Mouse (Mus musculus): ENCODE results near the gene Upk2. TPM values are rescaled to one million over a fixed set of nuclear protein-coding genes. Genes with fewer than 3 reads are reported as not detected.

The Upk2 gene
- polyA plus RNA-seq, 1 experiment from 2014 or later = not detected

DNA sequence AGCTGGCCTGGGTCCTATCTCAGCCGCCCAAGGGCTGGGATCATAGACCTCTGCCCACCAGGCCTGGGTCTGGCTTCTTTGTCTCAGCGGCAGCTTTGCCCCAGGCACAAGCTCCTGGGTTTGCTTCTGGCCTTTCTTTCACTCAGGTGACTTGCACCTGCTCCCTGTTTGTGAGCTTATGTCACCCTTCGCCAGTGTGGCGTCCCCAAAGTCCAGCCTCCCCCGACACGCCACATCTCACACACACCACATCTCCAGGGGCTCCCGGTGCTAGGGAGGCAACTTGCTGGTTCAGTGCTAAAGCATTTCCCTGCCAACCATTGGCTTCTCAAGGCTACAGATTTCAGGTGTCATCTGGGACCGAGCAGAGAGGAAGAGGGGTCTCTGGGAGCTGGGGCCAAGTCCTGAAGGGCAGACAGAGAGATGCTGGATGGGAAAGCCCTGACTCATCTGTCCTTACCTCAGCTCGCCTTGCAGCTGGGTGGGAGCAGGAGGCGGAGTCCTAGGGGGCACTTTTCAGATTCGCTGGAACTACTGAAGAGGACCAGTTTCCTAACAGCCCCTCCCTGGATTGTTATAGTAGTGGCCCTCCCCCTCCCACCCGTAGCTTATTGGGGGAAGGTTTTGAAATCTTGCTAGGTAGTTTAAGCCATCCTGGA lies 42.2 kb upstream of the Upk2 start:
- H3K9ac ChIP-seq (ENCODE audit: low read length) = peak overlapping the region; percentile 86
- 45% methylated on average over 12 of the region's 12 CpGs for WGBS
- peaks cover 90% of the 10 kb centered on the region for H3K4me1 ChIP-seq (ENCODE audit: control insufficient read depth, insufficient read depth, low read length)
- no peaks in the 10 kb centered on the region for H3K27me3 ChIP-seq (ENCODE audit: control insufficient read depth, insufficient read depth, low read length)
- ATAC-seq (replicated peaks; ENCODE audit: extremely low read depth, insufficient read depth, low FRiP score) = no peak
- H3K36me3 ChIP-seq (ENCODE audit: control insufficient read depth, insufficient read depth) = peaks cover 3% of the 10 kb centered on the region; the same call in 1 of the 2 replicates
- peak overlapping the region; percentile 100 for H3K27ac ChIP-seq (ENCODE audit: low read length)
- peak overlapping the region; percentile 91 for H3K4me2 ChIP-seq (ENCODE audit: low read depth, low read length)
- H3K4me3 ChIP-seq (ENCODE audit: low read length) = no peak overlapping the region
- no peaks in the 10 kb centered on the region for H3K9me3 ChIP-seq (replicated peaks; ENCODE audit: control insufficient read depth, low read length)

DNA sequence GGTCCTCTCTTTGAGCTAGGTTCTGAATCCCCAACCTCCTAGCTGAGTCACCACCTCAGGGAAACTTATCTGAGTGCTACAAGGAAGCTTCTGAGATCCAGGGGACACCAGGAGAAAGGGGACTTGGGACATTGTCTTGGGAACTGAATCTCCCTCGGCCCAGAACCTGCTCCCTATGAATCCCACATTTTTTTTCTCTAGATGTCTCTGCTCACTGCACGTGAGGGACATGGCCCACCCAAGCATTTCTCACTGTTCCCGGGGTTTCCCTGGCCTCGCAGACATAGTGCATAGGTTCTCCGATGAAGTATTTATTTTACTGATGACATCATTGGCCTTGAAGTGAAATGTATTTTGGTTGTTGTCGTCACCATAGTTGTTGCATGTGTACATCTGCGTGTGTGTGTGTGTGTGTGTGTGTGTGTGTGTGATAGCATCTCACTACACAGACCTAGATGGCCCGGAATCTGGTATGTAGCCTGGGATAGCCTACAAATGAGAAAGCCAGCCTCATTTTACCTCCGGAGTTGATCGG lies 41.1 kb upstream of the Upk2 start:
- H3K4me2 ChIP-seq (ENCODE audit: low read depth, low read length) = no peak overlapping the region
- H3K4me1 ChIP-seq (ENCODE audit: control insufficient read depth, insufficient read depth, low read length) = peaks cover 90% of the 10 kb centered on the region
- H3K27me3 ChIP-seq (ENCODE audit: control insufficient read depth, insufficient read depth, low read length) = no peaks in the 10 kb centered on the region
- ATAC-seq (replicated peaks; ENCODE audit: extremely low read depth, insufficient read depth, low FRiP score) = no peak
- H3K9ac ChIP-seq (ENCODE audit: low read length) = no peak overlapping the region
- 73% methylated on average over 10 of the region's 10 CpGs for WGBS
- H3K9me3 ChIP-seq (replicated peaks; ENCODE audit: control insufficient read depth, low read length) = no peaks in the 10 kb centered on the region
- peaks cover 4% of the 10 kb centered on the region; the same call in 1 of the 2 replicates for H3K36me3 ChIP-seq (ENCODE audit: control insufficient read depth, insufficient read depth)
- H3K27ac ChIP-seq (ENCODE audit: low read length) = peak overlapping the region; percentile 98; the same call in 1 of the 2 replicates
- no peak overlapping the region for H3K4me3 ChIP-seq (ENCODE audit: low read length)

DNA sequence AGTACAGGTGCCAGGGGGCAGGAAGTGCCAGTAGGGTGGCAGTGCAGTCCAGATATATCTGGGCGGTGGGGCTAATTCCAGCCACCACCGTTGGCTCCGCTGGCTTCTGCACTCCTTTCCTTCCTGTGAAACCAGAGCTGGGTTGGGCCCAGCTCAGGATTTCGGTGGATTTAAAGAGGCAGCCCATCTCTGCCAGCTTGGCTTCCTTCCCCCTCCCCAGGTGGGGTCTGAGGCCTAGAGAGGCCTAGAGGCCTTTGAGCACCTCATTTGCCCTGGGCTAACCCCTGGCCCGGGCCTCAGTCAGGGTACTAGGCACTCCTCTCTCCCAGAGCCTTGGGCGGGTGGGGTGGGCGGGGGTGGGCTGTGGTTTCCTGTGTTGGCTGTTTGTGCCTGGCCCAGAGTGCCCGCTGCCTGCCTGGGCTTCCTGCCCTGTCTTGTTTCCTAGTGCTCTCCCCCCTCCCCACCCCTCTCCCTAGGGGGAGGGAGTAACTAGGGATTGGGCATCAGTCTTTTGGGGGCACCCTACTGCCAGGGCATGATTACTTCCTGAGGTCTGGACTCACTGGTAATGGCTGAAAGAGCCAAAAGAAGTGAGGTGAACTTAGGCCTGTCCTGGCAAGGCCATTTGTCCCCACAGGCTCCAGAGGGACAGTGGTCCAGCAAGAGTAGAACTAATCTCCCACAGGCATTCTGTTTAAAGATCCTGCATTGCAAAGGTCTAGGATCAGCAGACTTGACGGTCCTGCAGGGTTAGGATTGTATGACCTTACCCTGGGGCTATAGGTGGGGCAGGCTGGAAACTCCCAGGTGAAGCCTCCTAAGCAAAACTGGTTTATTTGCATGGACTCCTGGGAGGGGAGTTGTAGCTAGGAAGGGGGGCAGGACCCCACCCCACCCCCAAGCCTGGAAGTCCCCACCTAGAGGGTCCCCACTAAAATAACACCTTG lies 40.4 kb upstream of the Upk2 start:
- no peak for ATAC-seq (replicated peaks; ENCODE audit: extremely low read depth, insufficient read depth, low FRiP score)
- H3K4me2 ChIP-seq (ENCODE audit: low read depth, low read length) = peak overlapping the region; percentile 27
- 44% methylated on average over 9 of the region's 9 CpGs for WGBS
- H3K4me1 ChIP-seq (ENCODE audit: control insufficient read depth, insufficient read depth, low read length) = peaks cover 90% of the 10 kb centered on the region
- H3K9ac ChIP-seq (ENCODE audit: low read length) = peak overlapping the region; percentile 70
- H3K27ac ChIP-seq (ENCODE audit: low read length) = peak overlapping the region; percentile 98
- peak overlapping the region; percentile 5; the same call in 1 of the 2 replicates for H3K4me3 ChIP-seq (ENCODE audit: low read length)
- H3K9me3 ChIP-seq (replicated peaks; ENCODE audit: control insufficient read depth, low read length) = no peaks in the 10 kb centered on the region
- H3K27me3 ChIP-seq (ENCODE audit: control insufficient read depth, insufficient read depth, low read length) = no peaks in the 10 kb centered on the region
- 0 out of 2 replicates have a peak, but pooled peaks cover 2% of the 10 kb centered on the region for H3K36me3 ChIP-seq (ENCODE audit: control insufficient read depth, insufficient read depth)

DNA sequence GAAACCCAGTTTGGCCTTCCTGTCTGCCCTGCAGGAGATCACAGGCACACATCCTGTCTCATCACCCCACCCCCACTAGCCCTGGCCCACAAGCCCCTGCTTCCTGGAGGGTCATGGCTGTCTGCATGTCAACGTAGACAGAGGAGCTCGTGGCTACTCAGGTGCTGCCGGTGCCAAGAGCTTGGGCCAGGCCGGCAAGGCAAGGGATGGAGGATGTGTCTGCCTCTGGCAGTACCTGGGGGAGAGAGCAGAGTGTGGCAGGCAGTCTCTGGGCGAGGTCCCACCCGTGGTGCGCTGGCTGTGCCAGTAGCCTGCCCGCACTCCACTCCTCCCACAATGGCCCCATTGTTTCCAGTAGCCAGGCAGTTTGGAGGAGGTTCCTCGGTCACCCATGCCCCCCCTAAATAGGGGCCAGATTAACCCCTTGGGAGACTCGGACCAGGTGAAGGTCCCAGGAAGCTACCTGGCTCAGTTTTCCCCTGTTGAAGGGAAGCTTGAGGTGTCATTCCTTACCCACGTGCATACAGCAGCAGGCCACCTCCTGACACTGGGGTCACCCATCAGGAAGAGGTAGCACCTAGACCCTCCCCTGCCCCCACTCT lies 39.6 kb upstream of the Upk2 start:
- peaks cover 93% of the 10 kb centered on the region for H3K4me1 ChIP-seq (ENCODE audit: control insufficient read depth, insufficient read depth, low read length)
- no peaks in the 10 kb centered on the region for H3K27me3 ChIP-seq (ENCODE audit: control insufficient read depth, insufficient read depth, low read length)
- no peaks in the 10 kb centered on the region for H3K9me3 ChIP-seq (replicated peaks; ENCODE audit: control insufficient read depth, low read length)
- 27% methylated on average over 11 of the region's 11 CpGs for WGBS
- H3K4me3 ChIP-seq (ENCODE audit: low read length) = peak overlapping the region; percentile 5; the same call in 1 of the 2 replicates
- no peak for ATAC-seq (replicated peaks; ENCODE audit: extremely low read depth, insufficient read depth, low FRiP score)
- H3K4me2 ChIP-seq (ENCODE audit: low read depth, low read length) = peak overlapping the region; percentile 27
- 0 out of 2 replicates have a peak, but pooled peaks cover 2% of the 10 kb centered on the region for H3K36me3 ChIP-seq (ENCODE audit: control insufficient read depth, insufficient read depth)
- peak overlapping the region; percentile 98 for H3K27ac ChIP-seq (ENCODE audit: low read length)
- H3K9ac ChIP-seq (ENCODE audit: low read length) = peak overlapping the region; percentile 70

DNA sequence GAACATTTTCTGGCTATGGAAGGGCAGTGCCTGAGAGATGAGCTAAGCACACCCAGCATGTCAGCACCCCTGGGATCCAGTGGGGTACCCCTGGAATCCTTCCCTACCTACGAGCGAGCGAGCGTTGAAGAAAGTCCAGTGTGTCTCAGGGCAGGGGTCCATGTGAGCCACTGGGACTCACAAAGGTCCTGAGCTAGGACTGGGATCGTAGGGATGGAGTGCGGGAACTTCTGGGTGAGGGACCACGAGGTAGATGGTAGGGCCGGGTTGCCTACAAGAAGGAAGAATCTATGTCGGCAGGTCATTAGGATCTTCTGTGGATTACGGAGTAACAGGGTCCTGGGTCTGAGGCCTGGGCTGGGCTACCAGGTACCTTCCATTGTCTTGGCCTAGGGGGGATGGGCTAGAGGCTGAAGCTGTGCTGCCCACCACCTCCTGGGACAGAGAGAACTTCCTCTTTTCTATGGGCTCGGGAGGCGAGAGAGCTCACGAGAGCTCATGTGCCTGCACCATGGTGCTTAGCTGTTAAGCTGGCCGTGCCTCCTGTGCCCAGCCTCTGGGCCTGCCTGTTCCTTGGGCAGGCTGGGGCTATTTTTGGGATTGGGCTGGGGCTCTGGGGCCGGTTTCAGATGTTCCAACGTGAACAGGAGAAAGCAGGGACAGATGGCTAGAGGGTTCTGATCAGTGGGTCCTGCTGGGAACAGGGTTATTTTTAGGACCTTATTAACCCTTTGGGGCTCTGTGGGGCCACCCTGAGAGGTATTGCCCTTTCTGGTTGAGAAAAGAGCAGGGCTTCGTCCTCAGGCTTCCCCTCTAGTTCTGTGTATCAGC lies 38.1 kb upstream of the Upk2 start:
- WGBS = 51% methylated on average over 17 of the region's 17 CpGs
- H3K9ac ChIP-seq (ENCODE audit: low read length) = peak overlapping the region; percentile 70
- no peaks in the 10 kb centered on the region for H3K27me3 ChIP-seq (ENCODE audit: control insufficient read depth, insufficient read depth, low read length)
- ATAC-seq (replicated peaks; ENCODE audit: extremely low read depth, insufficient read depth, low FRiP score) = peak; percentile 53
- H3K27ac ChIP-seq (ENCODE audit: low read length) = peak overlapping the region; percentile 98
- no peaks in the 10 kb centered on the region for H3K9me3 ChIP-seq (replicated peaks; ENCODE audit: control insufficient read depth, low read length)
- H3K4me2 ChIP-seq (ENCODE audit: low read depth, low read length) = peak overlapping the region; percentile 48
- 0 out of 2 replicates have a peak, but pooled peaks cover 2% of the 10 kb centered on the region for H3K36me3 ChIP-seq (ENCODE audit: control insufficient read depth, insufficient read depth)
- H3K4me1 ChIP-seq (ENCODE audit: control insufficient read depth, insufficient read depth, low read length) = peaks cover 99% of the 10 kb centered on the region
- no peak overlapping the region for H3K4me3 ChIP-seq (ENCODE audit: low read length)

DNA sequence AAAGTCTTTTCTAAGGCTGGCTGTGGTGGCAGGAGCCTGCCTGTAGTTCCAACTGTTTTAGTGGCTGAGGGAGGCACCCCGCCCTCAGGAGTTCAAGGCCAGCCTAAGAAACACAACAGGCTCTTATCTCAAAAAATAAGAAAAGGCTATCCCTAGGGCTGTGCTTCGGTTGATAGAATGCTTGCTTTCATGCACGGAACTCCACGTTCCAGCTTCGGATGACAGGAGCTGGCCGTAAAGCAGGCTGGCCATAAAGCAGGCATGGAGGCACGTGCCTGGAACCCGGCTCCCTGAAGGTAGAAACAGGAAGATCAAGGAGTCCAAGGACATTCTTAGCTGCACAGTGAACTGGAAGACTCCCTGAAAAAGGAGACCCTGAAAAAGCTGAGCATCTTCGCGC lies 36.6 kb upstream of the Upk2 start:
- 0 out of 2 replicates have a peak, but pooled peaks cover 2% of the 10 kb centered on the region for H3K36me3 ChIP-seq (ENCODE audit: control insufficient read depth, insufficient read depth)
- H3K27ac ChIP-seq (ENCODE audit: low read length) = peak overlapping the region; percentile 95
- no peaks in the 10 kb centered on the region for H3K9me3 ChIP-seq (replicated peaks; ENCODE audit: control insufficient read depth, low read length)
- no peak overlapping the region for H3K4me2 ChIP-seq (ENCODE audit: low read depth, low read length)
- no peak for ATAC-seq (replicated peaks; ENCODE audit: extremely low read depth, insufficient read depth, low FRiP score)
- H3K9ac ChIP-seq (ENCODE audit: low read length) = no peak overlapping the region
- no peak overlapping the region for H3K4me3 ChIP-seq (ENCODE audit: low read length)
- H3K27me3 ChIP-seq (ENCODE audit: control insufficient read depth, insufficient read depth, low read length) = no peaks in the 10 kb centered on the region
- H3K4me1 ChIP-seq (ENCODE audit: control insufficient read depth, insufficient read depth, low read length) = peaks cover 99% of the 10 kb centered on the region
- WGBS = 72% methylated on average over 10 of the region's 10 CpGs

DNA sequence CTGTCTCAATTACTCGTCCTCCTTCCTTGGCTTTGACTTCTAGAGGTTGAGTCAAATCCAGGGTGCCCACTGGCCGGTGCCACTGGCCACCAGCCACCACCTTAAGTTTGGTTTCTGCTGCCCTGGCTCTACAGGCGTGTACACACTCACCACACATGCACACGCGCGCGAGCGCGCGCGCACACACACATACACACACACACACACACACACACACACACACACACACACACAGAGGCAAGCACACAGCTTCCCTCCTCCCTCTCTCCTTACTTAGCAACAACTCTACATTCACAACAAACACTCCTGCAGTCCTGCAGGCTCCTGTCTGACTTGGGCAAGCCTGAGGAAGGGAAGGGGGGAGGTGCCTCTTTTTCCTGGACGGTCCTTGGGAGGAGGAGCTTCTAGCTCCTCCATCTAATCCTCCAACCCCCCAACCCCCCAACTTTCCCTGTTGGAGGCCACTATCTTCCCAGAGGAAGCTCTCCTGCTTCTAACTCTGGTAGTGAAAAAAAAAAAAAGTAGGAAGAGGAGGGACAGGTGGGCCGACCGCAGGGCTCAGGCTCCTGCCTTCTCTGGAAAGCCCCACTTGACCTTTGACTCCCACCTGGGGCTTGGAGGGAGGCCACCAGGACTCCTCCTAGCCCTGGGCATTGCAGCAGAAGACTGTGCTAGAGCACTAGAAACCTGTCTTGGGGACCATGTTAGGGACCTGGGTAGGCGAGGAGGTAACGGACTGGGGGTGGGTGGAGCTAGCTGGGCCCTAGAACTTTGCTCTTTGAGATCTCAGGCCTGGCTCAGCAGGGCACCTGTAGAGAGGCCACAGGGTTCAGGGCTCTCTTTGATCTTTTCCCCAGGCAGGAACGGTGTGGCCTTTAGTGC lies 35.6 kb upstream of the Upk2 start:
- WGBS = 25% methylated on average over 17 of the region's 17 CpGs
- Histone ChIP-seq H3K9me3 (replicated peaks; ENCODE audit: control insufficient read depth, low read length) (no peaks in the 10 kb centered on the region), H3K27me3 (ENCODE audit: control insufficient read depth, insufficient read depth, low read length) (no peaks in the 10 kb centered on the region), H3K36me3 (ENCODE audit: control insufficient read depth, insufficient read depth) (0 out of 2 replicates have a peak, but pooled peaks cover 2% of the 10 kb centered on the region), H3K4me2 (ENCODE audit: low read depth, low read length) (peak overlapping the region; percentile 95), H3K27ac (ENCODE audit: low read length) (peak overlapping the region; percentile 95), H3K9ac (ENCODE audit: low read length) (peak overlapping the region; percentile 78), H3K4me3 (ENCODE audit: low read length) (peak overlapping the region; percentile 96), H3K4me1 (ENCODE audit: control insufficient read depth, insufficient read depth, low read length) (peaks cover 100% of the 10 kb centered on the region)
- ATAC-seq (replicated peaks; ENCODE audit: extremely low read depth, insufficient read depth, low FRiP score) = no peak

Measured in heart, embryonic 16.5 days (tissue).